Mouse (Mus musculus) gastrocnemius, adult 8-10 months (tissue): Measurements from ENCODE around the gene Cryaa. TPM values are rescaled to one million over a fixed set of nuclear protein-coding genes. Genes with fewer than 3 reads are reported as not detected.

ENCODE experiments used
- DNase-seq, 2 experiments: peaks; one replicate each; pipeline ENCODE4 v3.0.0; 2022; ENCODE audit warnings: low spot score in 2 of 2
- total RNA-seq, 4 experiments: library from RNA; stranded (reverse); gene quantifications; 2 replicates each; pipeline ENCODE4 v1.2.4; 2022

Gene Cryaa
- total RNA-seq, 4 experiments from 2014 or later: not detected

- DNase-seq: peak; percentile 67 to 83
Observed at GRCm38 (mm10) chr17:31705271-31706020, 27.8 kb downstream of the Cryaa start.

DNA sequence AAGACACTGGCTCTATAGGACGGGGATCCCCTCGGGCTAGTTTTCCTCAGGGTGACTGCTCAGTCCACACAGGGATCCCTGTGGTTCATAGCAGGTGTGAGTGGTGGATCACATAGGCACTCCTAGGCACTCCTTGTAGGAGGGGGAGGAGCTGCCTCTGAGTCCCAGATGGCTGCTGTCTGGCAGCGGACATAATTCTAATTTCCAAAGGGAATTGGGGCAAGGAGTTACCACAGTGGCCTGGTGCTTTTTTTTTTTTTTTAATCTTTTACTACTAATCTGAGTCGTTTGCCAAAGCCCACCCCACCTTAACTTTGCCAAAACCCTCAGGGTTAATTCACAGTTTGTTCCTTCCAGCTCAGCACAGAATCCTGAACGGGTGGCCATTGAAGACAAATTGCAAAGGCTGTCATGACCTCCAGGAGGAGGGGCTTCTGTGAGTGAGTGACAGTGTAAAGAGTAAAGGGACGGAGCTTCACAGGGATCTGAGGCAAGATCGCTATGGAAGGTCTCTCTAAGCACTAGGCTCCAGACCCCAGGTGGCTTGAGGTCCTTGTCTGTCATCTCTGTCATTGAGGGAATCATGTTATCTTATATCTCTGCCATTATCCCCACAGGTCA, 31.6 kb downstream of the Cryaa start:
- DNase-seq: no peak

DNA sequence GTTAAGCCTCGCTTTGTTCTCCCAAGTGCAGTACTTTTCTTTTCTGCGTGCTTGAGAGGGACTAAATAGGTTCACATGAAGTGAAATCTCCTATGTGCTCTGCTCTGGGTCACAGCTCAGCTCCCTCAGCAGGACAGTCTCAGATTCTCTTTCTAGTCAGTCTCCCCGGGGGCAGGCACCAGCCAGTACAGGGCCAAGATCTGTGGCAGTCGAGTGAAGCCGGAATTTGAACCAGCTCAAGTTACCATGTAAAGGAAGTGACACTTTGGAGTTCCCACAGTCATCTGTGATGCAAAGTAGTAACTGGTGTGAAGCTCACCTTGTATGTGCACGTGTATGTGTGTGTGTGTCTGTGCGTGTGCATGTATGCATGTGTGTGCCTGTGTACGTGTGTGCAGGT, 32.8 kb downstream of the Cryaa start:
- no peak for DNase-seq

DNA sequence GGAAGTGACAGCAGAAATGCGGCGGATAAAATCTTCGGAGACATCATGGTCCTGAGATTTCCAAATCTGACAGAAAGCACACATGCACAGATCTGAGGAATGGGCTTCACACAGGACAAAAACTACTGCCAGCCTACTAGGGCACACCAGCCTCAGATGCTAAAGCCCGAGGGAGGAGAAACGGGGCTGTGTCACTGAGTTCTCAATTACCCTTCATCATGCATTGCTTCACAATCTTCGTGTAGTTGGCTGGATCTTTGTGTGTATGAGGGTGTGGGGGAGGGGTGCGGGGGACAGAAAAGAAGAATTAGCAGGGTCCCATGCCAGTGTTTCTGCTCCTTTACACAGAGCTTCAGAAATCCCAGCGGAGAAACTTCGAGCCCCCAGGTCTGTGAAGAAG, 36.1 kb downstream of the Cryaa start:
- DNase-seq: no peak

DNA sequence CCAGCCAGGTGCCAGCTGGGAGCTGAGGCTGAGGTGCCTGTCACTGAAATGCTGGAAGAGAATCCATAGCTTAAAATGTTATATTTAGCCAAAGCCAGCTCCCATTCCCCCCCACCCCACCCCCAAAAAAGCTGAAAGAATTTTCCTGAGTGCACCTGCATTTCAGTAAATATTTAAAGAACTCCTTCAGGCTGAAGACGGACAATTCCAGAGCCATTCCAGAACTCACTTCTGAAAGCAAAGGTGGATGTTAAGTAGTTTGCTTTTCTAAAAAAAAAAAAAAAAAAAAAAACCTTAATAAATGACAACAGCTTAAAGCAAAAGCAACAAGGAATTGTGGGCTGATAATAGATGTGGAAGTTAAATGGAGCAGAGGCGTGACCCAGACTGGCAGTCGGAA, 36.5 kb downstream of the Cryaa start:
- DNase-seq: no peak

GRCm38 (mm10) chr17:31715006-31715405, 37.4 kb downstream of the Cryaa start:
- DNase-seq: no peak

DNA sequence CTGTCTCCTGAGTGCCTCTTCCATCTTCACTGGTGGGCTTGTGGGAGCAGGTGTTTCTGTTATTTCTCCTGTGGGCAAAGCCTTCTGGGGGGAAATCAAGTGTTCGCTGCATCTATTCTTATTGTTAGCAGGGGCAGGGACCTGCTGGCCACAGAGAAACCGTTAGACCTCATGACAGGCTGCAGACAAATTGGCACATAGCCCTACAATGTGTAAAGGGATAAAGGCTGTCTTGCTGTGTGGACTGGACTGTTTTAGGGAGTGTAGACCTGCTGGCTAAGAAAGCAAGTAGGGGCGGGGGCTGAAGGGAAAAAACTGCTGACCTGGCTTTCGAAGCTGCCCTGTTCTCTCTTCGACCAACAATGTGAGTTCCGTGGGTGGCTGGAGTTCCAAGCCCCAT, 44.0 kb downstream of the Cryaa start:
- no peak for DNase-seq

DNA sequence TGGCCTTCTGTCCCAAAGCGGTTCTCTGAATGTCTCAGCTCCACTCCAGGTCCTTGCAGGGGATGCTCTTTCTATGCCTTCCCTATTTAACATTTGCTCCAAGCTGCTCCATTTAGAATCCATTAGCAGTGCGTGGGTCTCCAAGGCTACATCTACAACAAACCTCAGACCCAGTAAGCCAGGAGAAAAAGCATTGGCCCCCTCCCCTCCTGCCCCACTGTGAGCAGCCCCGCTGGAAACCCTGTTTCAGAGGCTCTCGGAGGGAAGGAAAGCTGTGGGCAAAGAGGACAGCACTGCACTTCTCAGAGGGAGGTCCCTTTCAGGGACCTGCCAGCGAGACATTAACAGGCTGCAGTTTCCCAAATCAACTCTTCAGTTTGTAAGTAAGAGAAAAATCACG, 47.8 kb downstream of the Cryaa start:
- DNase-seq: no peak

DNA sequence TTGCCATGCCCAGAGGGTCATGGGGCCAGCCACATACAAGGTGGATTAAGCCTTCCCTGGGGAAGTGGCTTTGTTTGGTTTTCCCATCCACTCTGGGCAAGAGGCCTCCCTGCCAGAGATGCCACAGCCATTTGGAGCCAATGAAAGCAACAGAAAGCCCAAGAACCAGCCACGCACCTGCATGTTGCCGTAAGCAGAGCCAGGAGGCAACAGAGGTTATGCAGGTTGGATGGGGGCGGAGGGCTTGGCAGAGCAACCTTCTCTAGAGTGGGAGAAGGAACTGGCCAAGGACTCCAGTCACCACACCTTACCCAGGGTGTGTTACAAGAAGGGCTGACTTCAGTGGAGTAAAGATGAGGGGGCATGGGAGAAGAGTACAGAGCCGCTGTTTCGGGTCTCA, 48.6 kb downstream of the Cryaa start:
- no peak for DNase-seq

- DNase-seq: no peak
Observed at GRCm38 (mm10) chr17:31727230-31727629, 49.6 kb downstream of the Cryaa start.

DNA sequence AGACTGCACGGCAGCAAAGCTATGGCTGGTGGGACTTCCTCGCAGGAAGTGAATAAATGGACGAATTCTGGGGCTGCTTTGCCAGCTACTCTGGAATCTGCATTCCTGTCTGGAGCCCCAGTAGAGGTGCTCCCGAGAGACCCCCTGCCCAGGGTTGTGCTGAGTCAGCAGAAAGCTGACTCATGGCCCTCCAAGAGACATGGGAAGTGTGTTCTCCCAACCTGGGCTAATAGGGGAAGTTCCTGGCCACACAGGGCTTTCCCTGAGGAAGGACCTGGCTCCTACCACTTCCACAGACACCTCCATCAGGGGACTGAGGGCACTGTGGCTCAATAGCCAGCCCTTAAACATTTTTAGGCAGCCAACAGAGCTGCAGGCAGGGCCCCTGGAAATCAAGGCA, 50.4 kb downstream of the Cryaa start:
- no peak for DNase-seq

- no peak for DNase-seq
Observed at GRCm38 (mm10) chr17:31728968-31729501, 51.4 kb downstream of the Cryaa start.

- peak in 1 of 2 experiments; percentile 33 for DNase-seq
Observed at GRCm38 (mm10) chr17:31731038-31731437, 53.4 kb downstream of the Cryaa start.

Other genes with a start within 250 kb of the Cryaa start
- 1 to 10 TPM; 5.4 to 6.6 (median 5.7) TPM for gene Wdr4, start 157.8 kb upstream of the Cryaa start, total RNA-seq
- 100 to 1,000 TPM; 461 to 515 (median 488) TPM for gene Ndufv3, start 157.7 kb upstream of the Cryaa start, total RNA-seq
- 10 to 100 TPM in 1 of 4 experiments, 1 to 10 TPM in 3; 5.6 to 10.3 (median 7.2) TPM for gene Pknox1, start 113.1 kb upstream of the Cryaa start, total RNA-seq
- gene Cbs, start 40.6 kb upstream of the Cryaa start, total RNA-seq: 1 to 10 TPM in 1 of 4 experiments, under 1 TPM in 3; 0.31 to 1.4 (median 0.76) TPM
- gene U2af1, start 18.9 kb upstream of the Cryaa start, total RNA-seq: 10 to 100 TPM; 52.9 to 72.0 (median 65.9) TPM
- gene Sik1, start 178.0 kb downstream of the Cryaa start, total RNA-seq: 10 to 100 TPM in 2 of 4 experiments, 1 to 10 TPM in 2; 7.8 to 22.8 (median 13.9) TPM